Mouse (Mus musculus) E14TG2a.4 (cell line): ENCODE measurements at regions not wholly inside any gene's neighbourhood (a gene's known extent, or its start where the extent isn't known, plus 50 kb on each side); places are given as distances from the start of the nearest gene placed in this dataset.

Experiments
- CTCF ChIP-seq: conservative IDR thresholded peaks from 2 replicates; pipeline ENCODE4 v1.5.1; 2014; ENCODE audit warnings: low read length
- NANOG ChIP-seq: IDR thresholded peaks from 2 replicates; pipeline ENCODE4 v1.6.1; 2014; ENCODE audit warnings: borderline replicate concordance, low read length, mixed read lengths

DNA sequence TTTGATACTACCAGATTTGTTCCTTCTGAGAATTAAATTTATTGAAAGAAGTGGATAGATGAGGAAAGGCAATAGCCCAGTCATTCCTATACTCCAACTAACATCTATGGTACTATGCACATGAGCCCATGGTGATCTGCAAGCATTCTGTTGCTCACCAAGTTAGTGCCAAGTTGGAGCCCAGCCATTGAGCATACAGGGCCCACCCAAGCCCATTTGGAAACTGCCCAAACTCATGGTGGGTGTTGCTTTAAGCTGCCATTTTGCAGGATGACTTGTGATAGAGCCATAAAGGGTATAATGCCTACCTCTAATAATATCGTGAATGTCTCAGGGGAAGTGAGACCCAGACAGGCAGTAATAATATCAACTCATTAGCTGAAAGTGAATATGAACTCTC is 294.2 kb upstream of the Nrp1 start:
- TF ChIP-seq CTCF, result no peak
- TF ChIP-seq NANOG, result no peak
